Mouse (Mus musculus) layer of hippocampus, adult 2 months (tissue): ENCODE data around the gene Limd2. TPM values are rescaled to one million over a fixed set of nuclear protein-coding genes. Genes with fewer than 3 reads are reported as not detected.

Source experiments
- DNase-seq, 2 experiments: peaks; one replicate each; pipeline ENCODE4 v3.0.0; 2022; ENCODE audit warnings: low spot score in 2 of 2
- H3K27ac ChIP-seq: fragments of 200-600 bp; 2 replicates; pipeline ENCODE4 v1.8.1; 2022
- H3K4me3 ChIP-seq: fragments of 200-600 bp; 2 replicates; pipeline ENCODE4 v1.8.1; 2022; ENCODE audit warnings: mild to moderate bottlenecking
- CTCF ChIP-seq: fragments of 200-600 bp; conservative IDR thresholded peaks from 2 replicates; pipeline ENCODE4 v1.8.1; 2022; ENCODE audit warnings: antibody characterized with exemption, mild to moderate bottlenecking, moderate library complexity
- total RNA-seq, 2 experiments: library from RNA; stranded (reverse); gene quantifications; 2 replicates each; pipeline ENCODE4 v1.2.3; 2021

Limd2 gene
- total RNA-seq, 2 experiments from 2014 or later = 153 TPM

GRCm38 (mm10) chr11:106163546-106163945 lies 2.9 kb upstream of the Limd2 start:
- no peak for TF ChIP-seq CTCF
- DNase-seq = no peak
- peak overlapping the region; percentile 100 for H3K27ac ChIP-seq
- no peak overlapping the region for H3K4me3 ChIP-seq

- no peak for TF ChIP-seq CTCF
- DNase-seq = no peak
- Histone ChIP-seq H3K27ac (peak overlapping the region; percentile 100), H3K4me3 (no peak overlapping the region)
These were observed 1.6 kb upstream of the Limd2 start for GRCm38 (mm10) chr11:106162237-106162636.

- Histone ChIP-seq H3K27ac (peak overlapping the region; percentile 100), H3K4me3 (peak overlapping the region; percentile 85)
- DNase-seq = peak; percentile 83 to 85
- peak; percentile 51 for TF ChIP-seq CTCF
These were observed 479 bp downstream of the Limd2 start for GRCm38 (mm10) chr11:106159921-106160840.

- H3K4me3 ChIP-seq = peak overlapping the region; percentile 85
- no peak for TF ChIP-seq CTCF
- H3K27ac ChIP-seq = peak overlapping the region; percentile 99
- DNase-seq = peak in 1 of 2 experiments; percentile 48
These were observed 1.3 kb downstream of the Limd2 start for GRCm38 (mm10) chr11:106159216-106159920.

- DNase-seq = no peak
- no peak for TF ChIP-seq CTCF
- Histone ChIP-seq H3K4me3 (peak overlapping the region; percentile 85), H3K27ac (peak overlapping the region; percentile 99)
These were observed 1.8 kb downstream of the Limd2 start for GRCm38 (mm10) chr11:106158930-106159215.

GRCm38 (mm10) chr11:106158081-106158929 lies 2.4 kb downstream of the Limd2 start:
- peak; percentile 78 for TF ChIP-seq CTCF
- peak overlapping the region; percentile 99 for H3K27ac ChIP-seq
- peak overlapping the region; percentile 85 for H3K4me3 ChIP-seq
- peak in 1 of 2 experiments; percentile 63 for DNase-seq

- peak overlapping the region; percentile 4; the same call in 1 of the 2 replicates for H3K4me3 ChIP-seq
- H3K27ac ChIP-seq = peak overlapping the region; percentile 99
- no peak for TF ChIP-seq CTCF
- DNase-seq = no peak
These were observed 3.5 kb downstream of the Limd2 start for GRCm38 (mm10) chr11:106157154-106157553.

- no peak for TF ChIP-seq CTCF
- H3K4me3 ChIP-seq = 0 out of 2 replicates have a peak overlapping the region, but pooled peaks have one; percentile 4
- peak overlapping the region; percentile 99 for H3K27ac ChIP-seq
- DNase-seq = no peak
These were observed 4.4 kb downstream of the Limd2 start for GRCm38 (mm10) chr11:106156257-106156656.

GRCm38 (mm10) chr11:106155761-106156160 lies 4.9 kb downstream of the Limd2 start:
- TF ChIP-seq CTCF = no peak
- H3K4me3 ChIP-seq = no peak overlapping the region
- no peak for DNase-seq
- H3K27ac ChIP-seq = peak overlapping the region; percentile 99

GRCm38 (mm10) chr11:106154770-106155169 lies 5.9 kb downstream of the Limd2 start:
- TF ChIP-seq CTCF = no peak

GRCm38 (mm10) chr11:106154091-106154490 lies 6.6 kb downstream of the Limd2 start:
- Histone ChIP-seq H3K27ac (peak overlapping the region; percentile 99), H3K4me3 (no peak overlapping the region)
- TF ChIP-seq CTCF = no peak
- no peak for DNase-seq

More at GRCm38 (mm10) chr11:106154770-106155169, 5.9 kb downstream of the Limd2 start:
- Histone ChIP-seq H3K4me3 (no peak overlapping the region), H3K27ac (peak overlapping the region; percentile 99)
- DNase-seq = no peak

GRCm38 (mm10) chr11:106152132-106152531 lies 8.5 kb downstream of the Limd2 start:
- H3K4me3 ChIP-seq = no peak overlapping the region
- TF ChIP-seq CTCF = peak; percentile 67
- peak overlapping the region; percentile 84 for H3K27ac ChIP-seq
- DNase-seq = peak; percentile 70 to 72
